Mouse (Mus musculus) urinary bladder, postnatal 4 days (tissue): ENCODE data around the gene Tunar.

Experiments
- DNase-seq, 2 experiments: peaks; one replicate each; pipeline ENCODE4 v3.0.0; 2021 to 2022; ENCODE audit warnings: low spot score in 2 of 2

Gene Tunar

GRCm38 (mm10) chr12:105403742-105404141, 70.1 kb downstream of the Tunar start:
- DNase-seq = no peak

DNA sequence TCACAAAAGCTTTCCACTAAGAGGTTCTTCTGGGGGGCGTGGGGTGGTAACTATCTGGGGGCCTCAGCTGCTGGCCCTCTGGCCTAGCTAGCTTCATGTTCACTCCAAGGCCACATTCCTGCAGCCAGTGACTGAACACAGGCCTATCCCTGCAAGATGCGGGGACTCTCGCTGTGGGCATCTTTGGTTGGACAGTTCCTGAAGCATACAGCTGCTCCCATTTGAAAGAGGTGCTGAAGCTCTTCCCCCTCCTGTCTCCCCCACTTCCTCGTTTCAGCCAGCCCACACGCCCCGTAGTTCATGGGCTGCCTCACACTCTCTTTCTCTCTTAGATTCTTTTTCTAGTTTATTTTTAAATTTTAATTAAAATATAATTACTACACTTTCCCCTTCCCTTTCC, 72.3 kb downstream of the Tunar start:
- no peak for DNase-seq

DNA sequence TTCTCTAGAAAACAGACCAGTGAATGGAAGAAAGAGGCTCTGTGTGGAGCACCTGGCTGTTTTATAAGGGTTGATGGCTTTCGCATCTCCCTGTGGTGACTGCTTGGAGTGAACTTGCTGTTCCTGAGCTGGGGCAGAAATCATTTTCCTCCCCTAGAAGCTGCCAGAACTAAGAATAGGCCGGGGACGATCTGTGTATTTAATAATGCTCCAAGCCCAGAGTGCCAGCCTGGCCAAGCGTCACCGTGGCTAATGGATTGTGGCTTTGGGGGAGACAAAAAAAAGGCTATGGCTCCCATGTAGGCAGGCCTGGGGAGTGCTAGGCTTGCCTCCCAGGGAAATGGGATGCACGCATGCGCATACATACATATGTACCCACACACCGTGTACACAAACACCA, 80.2 kb downstream of the Tunar start:
- no peak for DNase-seq

DNA sequence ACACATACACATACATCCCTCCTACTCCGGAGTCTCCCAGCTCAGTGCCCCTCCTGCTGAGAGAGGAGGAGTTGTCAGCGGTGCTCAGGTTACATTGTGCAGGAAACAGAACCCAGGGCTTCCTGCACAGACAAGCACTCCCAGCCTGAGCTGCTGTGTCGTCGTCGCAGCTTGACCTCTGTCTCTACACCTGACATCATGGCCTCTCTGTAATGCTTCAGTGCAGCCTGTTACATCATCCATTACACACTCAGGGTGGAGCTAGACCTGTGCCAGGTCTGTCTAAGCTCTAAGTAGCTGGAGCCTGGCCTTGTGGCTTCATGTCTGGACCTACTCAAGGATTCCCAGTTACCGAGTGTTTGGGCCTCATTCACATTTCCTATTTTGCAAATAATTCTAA, 86.8 kb downstream of the Tunar start:
- no peak for DNase-seq

GRCm38 (mm10) chr12:105426541-105426940, 92.9 kb downstream of the Tunar start:
- DNase-seq = no peak

GRCm38 (mm10) chr12:105427039-105427757, 93.5 kb downstream of the Tunar start:
- DNase-seq = peak; percentile 67 to 74

DNA sequence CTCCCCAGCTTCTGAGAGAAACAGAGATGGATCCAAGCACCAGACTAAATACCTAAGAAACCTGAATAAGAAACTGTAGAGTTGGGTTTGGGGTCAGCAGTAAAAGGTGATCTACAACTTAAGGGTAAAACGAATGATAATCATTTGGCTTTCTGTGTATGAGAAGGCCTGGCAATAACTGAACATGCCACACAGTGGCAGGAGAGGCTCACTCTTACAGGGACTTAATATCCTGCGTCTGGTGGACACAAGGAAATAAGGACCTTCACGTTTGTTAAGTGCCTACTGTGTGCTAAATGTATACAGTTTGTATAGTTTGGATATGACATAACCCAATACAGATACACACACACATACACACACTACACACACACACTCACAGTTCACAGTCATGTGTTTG, 98.2 kb downstream of the Tunar start:
- no peak for DNase-seq

DNA sequence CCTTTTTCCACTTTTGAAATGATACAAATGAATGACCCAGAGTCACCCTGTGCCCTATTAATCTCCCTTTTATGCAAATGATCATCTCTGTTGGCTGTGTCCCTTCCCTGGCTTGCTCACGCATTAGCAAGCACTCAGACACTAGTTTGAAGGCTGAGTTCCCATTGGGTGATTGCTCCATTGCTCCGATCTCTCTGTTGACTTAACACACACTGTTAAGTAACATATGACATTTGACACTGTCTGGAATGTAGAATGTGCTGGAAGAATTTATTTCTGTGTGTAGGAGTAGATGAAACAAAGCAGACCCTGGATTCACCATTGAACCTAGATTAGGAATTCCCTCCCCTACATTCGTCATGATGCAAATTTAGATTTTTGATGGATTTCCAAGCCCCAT, 99.1 kb downstream of the Tunar start:
- no peak for DNase-seq
